Mouse (Mus musculus) left cerebral cortex, adult 11 months (tissue): ENCODE results near the gene Aco1.

Experiments
- DNase-seq: peaks from one replicate; pipeline ENCODE4 v3.0.0; 2022; ENCODE audit warnings: low spot score

Aco1 gene

GRCm38 (mm10) chr4:40218382-40218781, 75.5 kb downstream of the Aco1 start:
- no peak for DNase-seq

GRCm38 (mm10) chr4:40220437-40220836, 77.6 kb downstream of the Aco1 start:
- no peak for DNase-seq

GRCm38 (mm10) chr4:40221004-40221760, 78.3 kb downstream of the Aco1 start:
- no peak for DNase-seq

GRCm38 (mm10) chr4:40221876-40222585, 79.2 kb downstream of the Aco1 start:
- no peak for DNase-seq

GRCm38 (mm10) chr4:40226095-40226494, 83.2 kb downstream of the Aco1 start:
- no peak for DNase-seq

- no peak for DNase-seq
Measured at GRCm38 (mm10) chr4:40227131-40227530, 84.2 kb downstream of the Aco1 start.

GRCm38 (mm10) chr4:40227886-40228285, 85.0 kb downstream of the Aco1 start:
- DNase-seq = no peak

- no peak for DNase-seq
Measured at GRCm38 (mm10) chr4:40229723-40230122, 86.8 kb downstream of the Aco1 start.

GRCm38 (mm10) chr4:40233062-40233664, 90.3 kb downstream of the Aco1 start:
- DNase-seq = no peak

GRCm38 (mm10) chr4:40234256-40234655, 91.4 kb downstream of the Aco1 start:
- DNase-seq = no peak

GRCm38 (mm10) chr4:40236829-40237228, 93.9 kb downstream of the Aco1 start:
- no peak for DNase-seq

- no peak for DNase-seq
Measured at GRCm38 (mm10) chr4:40238483-40239408, 95.9 kb downstream of the Aco1 start.

GRCm38 (mm10) chr4:40239409-40240271, 96.8 kb downstream of the Aco1 start, which contains the start of gene Ddx58:
Ddx58 (minus strand) TSS chr4:40239828.
- no peak for DNase-seq

- no peak for DNase-seq
Measured at GRCm38 (mm10) chr4:40240272-40240744, 97.4 kb downstream of the Aco1 start.

- no peak for DNase-seq
Measured at GRCm38 (mm10) chr4:40241928-40242327, 99.0 kb downstream of the Aco1 start.

GRCm38 (mm10) chr4:40243006-40243405, 100.1 kb downstream of the Aco1 start:
- no peak for DNase-seq

GRCm38 (mm10) chr4:40244035-40244434, 101.2 kb downstream of the Aco1 start:
- DNase-seq = no peak
